Mouse (Mus musculus) megakaryocyte, embryonic 14.5 days (primary cell): ENCODE results near the gene Usp37. TPM values are rescaled to one million over a fixed set of nuclear protein-coding genes. Genes with fewer than 3 reads are reported as not detected.

Experiments
- H3K27me3 ChIP-seq: replicated peaks from 2 replicates; pipeline ENCODE3; 2012; ENCODE audit warnings: inconsistent platforms
- H3K36me3 ChIP-seq: replicated peaks from 2 replicates; pipeline ENCODE3; 2012; ENCODE audit warnings: low read length, inconsistent platforms, mixed read lengths
- H3K4me1 ChIP-seq: 2 replicates; pipeline ENCODE4 v1.6.1; 2012; ENCODE audit warnings: inconsistent platforms
- H3K4me3 ChIP-seq: replicated peaks from 2 replicates; pipeline ENCODE3; 2012; ENCODE audit warnings: moderate library complexity, mild to moderate bottlenecking, inconsistent platforms
- H3K9me3 ChIP-seq: 2 replicates; pipeline ENCODE4 v1.6.1; 2012; ENCODE audit warnings: inconsistent platforms
- FLI1 ChIP-seq: IDR thresholded peaks from 2 replicates; pipeline ENCODE4 v1.6.1; 2012; ENCODE audit warnings: low read length, inconsistent platforms, mixed read lengths
- GATA1 ChIP-seq: IDR thresholded peaks from 3 replicates; pipeline ENCODE4 v1.6.1; 2012; ENCODE audit warnings: mixed read lengths, low read length, inconsistent platforms, borderline replicate concordance
- polyA plus RNA-seq: library from polyadenylated mRNA; stranded (reverse); fragments of >175 nt; gene quantifications from 2 replicates; pipeline ENCODE4 v1.2.3, GENCODE M21; 2012; ENCODE audit warnings: low replicate concordance; ENCODE audit not compliant: insufficient read depth

Gene Usp37
- polyA plus RNA-seq, 1 experiment: 0.17 TPM

- peaks cover 81% of the 10 kb centered on the region for H3K4me1 ChIP-seq
- TF ChIP-seq GATA1 (no peak), FLI1 (no peak)
- H3K4me3 ChIP-seq: peak overlapping the region; percentile 97
- H3K9me3 ChIP-seq: no peaks in the 10 kb centered on the region
- H3K27me3 ChIP-seq: no peaks in the 10 kb centered on the region
- peaks cover 26% of the 10 kb centered on the region for H3K36me3 ChIP-seq
Measured at GRCm38 (mm10) chr1:74392446-74392994, 151.6 kb downstream of the Usp37 start.

GRCm38 (mm10) chr1:74391844-74392441, 152.1 kb downstream of the Usp37 start:
- H3K4me3 ChIP-seq: peak overlapping the region; percentile 97
- no peak for TF ChIP-seq GATA1
- TF ChIP-seq FLI1: no peak
- H3K9me3 ChIP-seq: no peaks in the 10 kb centered on the region
- peaks cover 85% of the 10 kb centered on the region for H3K4me1 ChIP-seq
- no peaks in the 10 kb centered on the region for H3K27me3 ChIP-seq
- H3K36me3 ChIP-seq: peaks cover 26% of the 10 kb centered on the region

- Histone ChIP-seq H3K4me3 (peak within 1 kb of the TSS; percentile 97), H3K36me3 (peaks cover 26% of the 10 kb centered on the region), H3K4me1 (peaks cover 86% of the 10 kb centered on the region), H3K27me3 (no peaks in the 10 kb centered on the region), H3K9me3 (no peaks in the 10 kb centered on the region)
- TF ChIP-seq FLI1: no peak
- no peak for TF ChIP-seq GATA1
Measured at GRCm38 (mm10) chr1:74390924-74391748, 152.9 kb downstream of the Usp37 start, which contains the start of gene Ctdsp1. Ctdsp1 (plus strand) TSS chr1:74391509.

GRCm38 (mm10) chr1:74390287-74390906, 153.7 kb downstream of the Usp37 start:
- TF ChIP-seq GATA1: no peak
- TF ChIP-seq FLI1: no peak
- peak overlapping the region; percentile 97 for H3K4me3 ChIP-seq
- H3K9me3 ChIP-seq: no peaks in the 10 kb centered on the region
- peaks cover 26% of the 10 kb centered on the region for H3K36me3 ChIP-seq
- H3K27me3 ChIP-seq: no peaks in the 10 kb centered on the region
- peaks cover 86% of the 10 kb centered on the region for H3K4me1 ChIP-seq

- no peak for TF ChIP-seq GATA1
- no peak for TF ChIP-seq FLI1
- Histone ChIP-seq H3K27me3 (peaks cover 3% of the 10 kb centered on the region), H3K4me3 (peak overlapping the region; percentile 97), H3K36me3 (peaks cover 20% of the 10 kb centered on the region), H3K4me1 (peaks cover 86% of the 10 kb centered on the region), H3K9me3 (no peaks in the 10 kb centered on the region)
Measured at GRCm38 (mm10) chr1:74389831-74390286, 154.2 kb downstream of the Usp37 start.

GRCm38 (mm10) chr1:74388398-74388920, 155.6 kb downstream of the Usp37 start:
- Histone ChIP-seq H3K4me1 (peaks cover 84% of the 10 kb centered on the region), H3K27me3 (peaks cover 7% of the 10 kb centered on the region), H3K9me3 (no peaks in the 10 kb centered on the region), H3K36me3 (peaks cover 6% of the 10 kb centered on the region), H3K4me3 (no peak overlapping the region)
- TF ChIP-seq GATA1 (no peak), FLI1 (no peak)

GRCm38 (mm10) chr1:74387386-74387988, 156.6 kb downstream of the Usp37 start:
- H3K4me3 ChIP-seq: peak overlapping the region; percentile 94
- peaks cover 9% of the 10 kb centered on the region for H3K27me3 ChIP-seq
- H3K36me3 ChIP-seq: no peaks in the 10 kb centered on the region
- no peaks in the 10 kb centered on the region for H3K9me3 ChIP-seq
- H3K4me1 ChIP-seq: peaks cover 77% of the 10 kb centered on the region
- no peak for TF ChIP-seq FLI1
- no peak for TF ChIP-seq GATA1

- H3K36me3 ChIP-seq: no peaks in the 10 kb centered on the region
- peaks cover 11% of the 10 kb centered on the region for H3K27me3 ChIP-seq
- H3K9me3 ChIP-seq: no peaks in the 10 kb centered on the region
- peak overlapping the region; percentile 94 for H3K4me3 ChIP-seq
- H3K4me1 ChIP-seq: peaks cover 77% of the 10 kb centered on the region
- no peak for TF ChIP-seq FLI1
- no peak for TF ChIP-seq GATA1
Measured at GRCm38 (mm10) chr1:74386714-74387385, 157.2 kb downstream of the Usp37 start.

- H3K4me3 ChIP-seq: peak overlapping the region; percentile 94
- H3K36me3 ChIP-seq: no peaks in the 10 kb centered on the region
- H3K4me1 ChIP-seq: peaks cover 82% of the 10 kb centered on the region
- TF ChIP-seq GATA1: no peak
- TF ChIP-seq FLI1: no peak
- H3K9me3 ChIP-seq: no peaks in the 10 kb centered on the region
- peaks cover 11% of the 10 kb centered on the region for H3K27me3 ChIP-seq
Measured at GRCm38 (mm10) chr1:74386363-74386713, 157.7 kb downstream of the Usp37 start.
